Mouse (Mus musculus): ENCODE data around the gene Atxn7l3b. TPM values are rescaled to one million over a fixed set of nuclear protein-coding genes. Genes with fewer than 3 reads are reported as not detected.

The Atxn7l3b gene
- polyA plus RNA-seq (2015; fragmentation: Illumina TruSeq; extraction: RNeasy Lipid Tissue Mini Kit (QIAGEN cat#74804); ENCODE audit: low read depth, low replicate concordance): 147 TPM

DNA sequence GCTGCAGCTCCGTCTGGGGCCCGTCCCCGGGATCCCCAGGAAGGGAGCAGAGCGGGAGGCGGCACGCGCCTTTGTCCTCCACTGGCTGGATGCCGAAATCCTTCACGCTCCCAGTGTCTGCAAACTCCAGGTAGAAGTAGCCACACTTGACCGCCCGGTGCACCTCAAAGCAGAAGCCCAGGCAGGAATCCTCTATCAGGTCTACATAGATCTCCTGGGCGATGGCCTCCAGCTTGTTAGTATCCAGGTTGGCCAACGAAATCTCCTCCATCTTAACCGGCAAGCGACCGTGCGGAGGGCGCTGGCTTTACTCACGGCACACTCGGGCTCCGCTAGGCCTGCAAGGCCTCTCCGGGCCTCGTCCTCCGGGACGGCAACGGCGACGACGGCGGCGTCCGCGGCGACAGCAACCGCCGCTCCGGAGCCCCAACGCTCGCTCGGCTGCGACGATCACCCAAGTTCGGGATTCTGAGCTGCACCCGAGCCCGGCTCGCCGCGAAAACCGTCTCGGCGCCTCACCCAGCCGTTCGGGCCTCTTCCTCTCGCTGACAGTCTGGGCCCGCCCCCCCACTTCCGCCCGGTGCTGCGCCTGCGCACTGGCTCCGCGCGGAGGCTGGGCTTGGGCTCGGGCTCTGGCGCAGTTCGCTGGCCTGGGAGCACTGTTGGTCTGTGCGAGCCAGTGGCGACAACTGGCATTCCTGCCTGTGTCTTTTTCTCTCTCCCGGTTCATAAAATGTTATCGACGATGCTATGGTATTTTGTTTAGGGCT, at the start of gene Atxn7l3b:
Gene Atxn7l3b, minus strand, starts transcription at position 550 of the 770 bp plus-strand sequence.

